Mouse (Mus musculus): ENCODE results near the gene Notch4. TPM values are rescaled to one million over a fixed set of nuclear protein-coding genes. Genes with fewer than 3 reads are reported as not detected.

The Notch4 gene
- polyA plus RNA-seq, 1 experiment from 2014 or later = 13.6 TPM

DNA sequence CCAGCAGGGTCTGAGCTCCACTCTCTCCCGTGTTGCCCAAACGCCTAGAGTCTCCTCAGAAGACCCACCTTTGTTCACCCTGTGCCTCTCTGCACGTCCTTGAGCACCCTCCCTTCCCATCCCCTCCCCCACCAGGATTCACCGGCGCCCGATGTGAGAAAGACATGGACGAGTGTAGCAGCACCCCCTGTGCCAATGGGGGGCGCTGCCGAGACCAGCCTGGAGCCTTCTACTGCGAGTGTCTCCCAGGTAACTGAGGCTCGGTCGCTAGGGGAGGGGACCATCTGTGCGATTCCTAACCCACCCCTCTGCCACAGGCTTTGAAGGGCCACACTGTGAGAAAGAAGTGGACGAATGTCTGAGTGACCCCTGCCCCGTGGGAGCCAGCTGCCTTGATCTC lies 8.3 kb downstream of the Notch4 start:
- Histone ChIP-seq H3K36me3 (no peaks in the 10 kb centered on the region), H3K27me3 (no peaks in the 10 kb centered on the region; the same call in 1 of the 2 replicates), H3K27ac (replicated peaks) (no peak overlapping the region), H3K9ac (replicated peaks) (no peak overlapping the region), H3K4me3 (no peak overlapping the region), H3K9me3 (no peaks in the 10 kb centered on the region), H3K4me1 (no peaks in the 10 kb centered on the region), H3K4me2 (replicated peaks) (no peak overlapping the region)
- no peak for ATAC-seq (ENCODE audit: low FRiP score, low read depth)
- 11% methylated on average over 15 of the region's 15 CpGs for WGBS

DNA sequence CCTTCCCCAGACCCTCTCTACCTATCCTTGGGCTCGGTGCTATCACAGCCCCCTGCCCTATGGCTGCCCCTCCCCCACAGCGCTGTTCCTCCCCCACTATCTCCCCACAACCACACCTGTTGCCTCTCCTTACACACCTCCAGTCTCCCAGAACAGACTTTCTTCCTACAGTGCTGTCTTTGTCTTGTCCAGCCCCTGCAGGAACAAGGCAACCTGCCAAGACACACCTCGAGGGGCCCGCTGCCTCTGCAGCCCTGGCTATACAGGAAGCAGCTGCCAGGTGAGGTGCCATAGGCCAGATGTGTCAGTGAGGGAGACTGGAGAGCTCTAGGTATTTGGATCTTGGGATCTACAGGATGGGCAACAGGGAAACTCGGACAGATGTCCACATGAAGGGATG lies 12.5 kb downstream of the Notch4 start:
- Histone ChIP-seq H3K27me3 (no peaks in the 10 kb centered on the region), H3K9me3 (no peaks in the 10 kb centered on the region), H3K27ac (replicated peaks) (no peak overlapping the region), H3K4me2 (replicated peaks) (no peak overlapping the region), H3K36me3 (no peaks in the 10 kb centered on the region), H3K4me3 (no peak overlapping the region), H3K9ac (replicated peaks) (no peak overlapping the region), H3K4me1 (no peaks in the 10 kb centered on the region)
- no peak for ATAC-seq (ENCODE audit: low FRiP score, low read depth)
- WGBS = 80% methylated on average over 5 of the region's 5 CpGs

DNA sequence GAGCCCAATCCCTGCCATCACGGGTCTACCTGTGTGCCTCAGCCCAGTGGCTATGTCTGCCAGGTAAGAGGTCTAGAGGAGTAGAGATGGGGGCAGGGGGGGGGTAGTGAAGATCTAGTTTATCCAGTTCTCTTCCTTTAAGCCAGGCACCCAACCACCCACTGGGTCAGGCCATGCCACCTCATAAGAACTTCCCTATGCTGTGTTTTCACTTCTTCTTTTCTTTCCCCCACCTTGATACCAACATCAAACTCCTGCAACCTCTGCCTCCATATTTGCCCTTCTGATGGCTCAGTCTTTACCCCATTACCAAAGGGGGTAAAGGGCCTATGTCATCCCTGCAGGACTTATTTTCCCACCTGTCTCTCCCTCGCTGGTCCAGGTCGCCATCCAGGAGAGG lies 14.0 kb downstream of the Notch4 start:
- Histone ChIP-seq H3K4me3 (no peak overlapping the region), H3K27me3 (no peaks in the 10 kb centered on the region), H3K4me2 (replicated peaks) (no peak overlapping the region), H3K36me3 (no peaks in the 10 kb centered on the region), H3K27ac (replicated peaks) (no peak overlapping the region), H3K4me1 (no peaks in the 10 kb centered on the region), H3K9ac (replicated peaks) (no peak overlapping the region), H3K9me3 (no peaks in the 10 kb centered on the region)
- WGBS = 83% methylated on average over 3 of the region's 3 CpGs
- no peak for ATAC-seq (ENCODE audit: low FRiP score, low read depth)

DNA sequence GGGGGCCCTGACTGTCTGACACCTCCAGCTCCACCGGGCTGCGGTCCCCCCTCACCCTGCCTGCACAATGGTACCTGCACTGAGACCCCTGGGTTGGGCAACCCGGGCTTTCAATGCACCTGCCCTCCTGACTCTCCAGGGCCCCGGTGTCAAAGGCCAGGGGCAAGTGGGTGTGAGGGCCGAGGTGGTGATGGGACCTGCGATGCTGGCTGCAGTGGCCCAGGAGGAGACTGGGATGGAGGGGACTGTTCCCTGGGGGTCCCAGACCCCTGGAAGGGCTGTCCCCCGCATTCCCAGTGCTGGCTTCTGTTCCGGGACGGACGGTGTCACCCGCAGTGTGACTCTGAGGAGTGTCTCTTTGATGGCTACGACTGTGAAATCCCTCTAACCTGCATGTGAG lies 18.5 kb downstream of the Notch4 start:
- Histone ChIP-seq H3K27ac (replicated peaks) (no peak overlapping the region), H3K9ac (replicated peaks) (no peak overlapping the region), H3K36me3 (no peaks in the 10 kb centered on the region), H3K4me2 (replicated peaks) (no peak overlapping the region), H3K27me3 (no peaks in the 10 kb centered on the region), H3K9me3 (no peaks in the 10 kb centered on the region), H3K4me3 (no peak overlapping the region), H3K4me1 (peaks cover 12% of the 10 kb centered on the region)
- 82% methylated on average over 12 of the region's 12 CpGs for WGBS
- ATAC-seq (ENCODE audit: low FRiP score, low read depth) = no peak

DNA sequence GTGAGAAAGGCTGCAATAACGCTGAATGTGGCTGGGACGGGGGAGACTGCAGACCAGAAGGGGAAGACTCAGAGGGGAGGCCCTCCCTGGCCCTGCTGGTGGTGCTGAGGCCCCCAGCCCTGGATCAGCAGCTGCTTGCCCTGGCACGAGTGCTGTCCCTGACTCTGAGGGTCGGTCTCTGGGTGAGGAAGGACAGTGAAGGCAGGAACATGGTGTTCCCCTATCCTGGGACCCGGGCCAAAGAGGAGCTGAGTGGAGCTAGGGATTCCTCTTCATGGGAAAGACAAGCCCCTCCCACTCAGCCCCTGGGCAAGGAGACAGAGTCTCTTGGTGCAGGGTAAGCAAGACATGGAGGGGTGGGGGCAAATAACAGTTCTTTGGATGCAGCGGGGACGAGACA lies 19.3 kb downstream of the Notch4 start:
- Histone ChIP-seq H3K27me3 (no peaks in the 10 kb centered on the region), H3K27ac (replicated peaks) (0 out of 2 replicates have a peak overlapping the region, but pooled peaks have one; percentile 6), H3K9ac (replicated peaks) (no peak overlapping the region), H3K4me2 (replicated peaks) (no peak overlapping the region), H3K4me1 (peaks cover 17% of the 10 kb centered on the region), H3K4me3 (no peak overlapping the region), H3K36me3 (no peaks in the 10 kb centered on the region), H3K9me3 (no peaks in the 10 kb centered on the region)
- WGBS = 64% methylated on average over 7 of the region's 7 CpGs
- ATAC-seq (ENCODE audit: low FRiP score, low read depth) = no peak

DNA sequence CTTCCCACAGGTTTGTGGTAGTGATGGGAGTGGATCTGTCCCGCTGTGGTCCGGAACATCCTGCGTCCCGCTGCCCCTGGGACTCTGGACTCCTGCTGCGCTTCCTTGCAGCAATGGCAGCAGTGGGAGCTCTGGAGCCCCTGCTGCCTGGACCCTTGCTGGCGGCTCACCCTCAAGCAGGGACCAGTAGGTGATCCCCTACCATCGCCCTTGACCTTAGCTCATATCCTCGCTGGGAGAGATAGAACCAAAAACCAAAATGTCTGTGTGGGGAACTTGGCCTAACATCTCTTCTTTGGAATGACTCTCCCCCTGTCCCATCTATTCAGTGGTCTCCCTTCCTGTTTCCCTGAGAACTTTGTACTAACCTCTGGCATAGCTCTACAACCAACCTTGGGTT lies 19.8 kb downstream of the Notch4 start:
- 83% methylated on average over 8 of the region's 8 CpGs for WGBS
- Histone ChIP-seq H3K36me3 (no peaks in the 10 kb centered on the region), H3K4me3 (no peak overlapping the region), H3K27ac (replicated peaks) (0 out of 2 replicates have a peak overlapping the region, but pooled peaks have one; percentile 6), H3K27me3 (no peaks in the 10 kb centered on the region), H3K4me2 (replicated peaks) (no peak overlapping the region), H3K9ac (replicated peaks) (no peak overlapping the region), H3K4me1 (peaks cover 22% of the 10 kb centered on the region), H3K9me3 (no peaks in the 10 kb centered on the region)
- ATAC-seq (ENCODE audit: low FRiP score, low read depth) = no peak

DNA sequence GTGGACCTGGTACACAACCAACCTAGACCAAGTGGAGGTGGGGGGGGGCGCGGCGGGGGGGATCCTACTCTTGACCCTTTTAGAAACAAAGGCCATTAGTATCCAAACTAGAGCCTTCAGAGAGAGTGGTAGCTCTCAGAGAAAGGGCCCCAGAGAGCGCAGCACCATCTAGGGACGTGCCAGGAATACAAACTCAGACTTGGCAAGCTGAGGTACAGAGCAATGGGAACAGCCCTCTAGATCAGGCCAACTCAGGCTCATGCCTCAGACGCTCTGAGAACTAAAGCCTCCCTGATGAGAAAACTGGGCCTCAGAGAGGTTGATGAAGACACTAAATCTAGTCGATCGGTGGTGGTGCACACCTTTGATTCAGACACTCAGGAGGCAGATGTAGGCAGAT lies 21.1 kb downstream of the Notch4 start:
- H3K4me1 ChIP-seq = peaks cover 35% of the 10 kb centered on the region
- no peak overlapping the region for H3K4me3 ChIP-seq
- no peak for ATAC-seq (ENCODE audit: low FRiP score, low read depth)
- H3K9ac ChIP-seq (replicated peaks) = peak overlapping the region; percentile 87; the same call in 1 of the 2 replicates
- no peak overlapping the region for H3K4me2 ChIP-seq (replicated peaks)
- no peaks in the 10 kb centered on the region for H3K27me3 ChIP-seq
- no peak overlapping the region; the same call in 1 of the 2 replicates for H3K27ac ChIP-seq (replicated peaks)
- H3K36me3 ChIP-seq = no peaks in the 10 kb centered on the region
- 88% methylated on average over 8 of the region's 8 CpGs for WGBS
- H3K9me3 ChIP-seq = no peaks in the 10 kb centered on the region

DNA sequence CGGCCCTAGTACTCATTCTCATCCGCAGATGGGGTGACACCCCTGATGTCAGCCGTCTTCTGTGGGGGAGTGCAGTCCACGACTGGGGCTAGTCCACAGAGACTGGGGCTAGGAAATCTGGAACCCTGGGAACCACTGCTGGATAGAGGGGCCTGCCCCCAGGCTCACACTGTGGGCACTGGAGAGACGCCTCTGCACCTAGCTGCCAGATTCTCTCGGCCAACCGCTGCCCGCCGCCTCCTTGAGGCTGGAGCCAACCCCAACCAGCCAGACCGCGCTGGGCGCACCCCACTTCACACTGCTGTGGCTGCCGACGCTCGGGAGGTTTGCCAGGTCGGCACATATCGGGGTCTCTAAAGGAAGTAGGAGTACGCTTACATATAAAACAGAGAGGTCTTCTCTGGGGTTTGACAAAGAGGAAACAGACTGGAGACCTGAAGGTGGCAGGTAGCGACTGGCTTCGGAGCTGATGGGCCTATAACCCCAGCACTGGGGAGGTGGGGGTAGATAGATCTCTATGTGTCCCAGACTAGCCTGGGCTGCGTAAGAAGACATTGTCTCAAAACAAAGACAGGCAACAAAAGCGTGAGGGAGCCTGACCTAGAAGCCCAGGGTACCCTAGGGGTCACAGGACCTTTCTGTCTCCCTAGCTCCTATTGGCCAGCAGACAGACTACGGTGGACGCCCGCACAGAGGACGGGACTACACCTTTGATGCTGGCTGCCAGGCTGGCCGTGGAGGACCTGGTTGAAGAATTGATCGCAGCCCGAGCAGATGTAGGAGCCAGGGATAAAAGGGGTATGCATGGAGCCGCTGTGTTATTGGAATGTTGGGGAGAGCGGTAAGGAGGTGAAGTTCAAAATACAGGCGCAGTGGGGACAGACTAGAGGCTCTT lies 22.1 kb downstream of the Notch4 start:
- Histone ChIP-seq H3K4me1 (peaks cover 45% of the 10 kb centered on the region), H3K4me3 (peak overlapping the region; percentile 77), H3K27me3 (no peaks in the 10 kb centered on the region), H3K4me2 (replicated peaks) (peak overlapping the region; percentile 72), H3K9me3 (no peaks in the 10 kb centered on the region), H3K9ac (replicated peaks) (peak overlapping the region; percentile 87), H3K36me3 (no peaks in the 10 kb centered on the region), H3K27ac (replicated peaks) (peak overlapping the region; percentile 99)
- peak; percentile 36 for ATAC-seq (ENCODE audit: low FRiP score, low read depth)
- 15% methylated on average over 32 of the region's 32 CpGs for WGBS

DNA sequence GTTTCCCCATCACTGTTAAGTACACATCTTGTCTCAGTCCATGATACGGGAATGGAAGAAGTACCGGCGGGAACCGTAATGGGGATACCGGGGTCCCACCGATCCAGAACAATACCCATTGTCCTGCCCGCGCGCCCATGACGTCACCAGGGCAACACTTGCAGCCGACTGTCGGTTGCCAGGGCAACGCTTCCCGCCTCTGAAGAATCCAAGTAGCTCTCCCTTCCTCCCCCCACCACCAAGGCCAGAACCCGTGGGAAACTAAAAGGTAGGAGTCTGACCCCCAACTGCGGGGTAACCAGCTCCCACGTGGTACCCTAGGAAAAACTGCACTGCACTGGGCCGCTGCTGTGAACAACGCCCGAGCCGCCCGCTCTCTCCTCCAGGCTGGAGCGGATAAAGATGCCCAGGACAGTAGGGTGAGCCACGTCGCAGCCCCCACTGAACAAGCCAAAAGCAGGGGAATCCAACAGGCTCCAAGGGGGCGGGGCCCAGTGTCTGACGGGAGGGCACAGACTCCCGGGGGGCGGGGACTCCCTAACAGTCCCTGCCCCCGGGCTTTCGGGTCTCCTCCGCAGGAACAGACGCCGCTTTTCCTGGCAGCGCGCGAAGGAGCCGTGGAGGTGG lies 22.8 kb downstream of the Notch4 start:
- Histone ChIP-seq H3K9me3 (no peaks in the 10 kb centered on the region), H3K27me3 (no peaks in the 10 kb centered on the region), H3K27ac (replicated peaks) (peak overlapping the region; percentile 99), H3K36me3 (no peaks in the 10 kb centered on the region), H3K4me2 (replicated peaks) (peak overlapping the region; percentile 72), H3K4me3 (peak overlapping the region; percentile 77), H3K9ac (replicated peaks) (peak overlapping the region; percentile 87), H3K4me1 (peaks cover 51% of the 10 kb centered on the region)
- under 1% methylated on average over 38 of the region's 38 CpGs for WGBS
- ATAC-seq (ENCODE audit: low FRiP score, low read depth) = peak; percentile 81

DNA sequence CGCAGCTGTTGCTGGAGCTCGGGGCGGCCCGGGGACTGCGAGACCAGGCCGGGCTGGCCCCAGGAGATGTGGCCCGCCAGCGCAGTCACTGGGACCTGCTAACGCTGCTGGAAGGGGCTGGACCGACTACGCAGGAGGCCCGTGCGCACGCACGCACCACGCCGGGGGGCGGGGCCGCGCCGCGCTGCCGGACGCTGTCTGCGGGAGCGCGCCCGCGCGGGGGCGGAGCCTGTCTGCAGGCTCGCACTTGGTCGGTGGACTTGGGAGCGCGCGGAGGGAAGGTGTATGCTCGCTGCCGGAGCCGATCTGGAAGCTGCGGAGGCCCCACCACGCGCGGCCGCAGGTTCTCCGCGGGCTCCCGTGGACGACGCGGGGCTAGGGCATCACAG lies 23.3 kb downstream of the Notch4 start:
- Histone ChIP-seq H3K4me2 (replicated peaks) (peak overlapping the region; percentile 72), H3K4me1 (peaks cover 51% of the 10 kb centered on the region)

DNA sequence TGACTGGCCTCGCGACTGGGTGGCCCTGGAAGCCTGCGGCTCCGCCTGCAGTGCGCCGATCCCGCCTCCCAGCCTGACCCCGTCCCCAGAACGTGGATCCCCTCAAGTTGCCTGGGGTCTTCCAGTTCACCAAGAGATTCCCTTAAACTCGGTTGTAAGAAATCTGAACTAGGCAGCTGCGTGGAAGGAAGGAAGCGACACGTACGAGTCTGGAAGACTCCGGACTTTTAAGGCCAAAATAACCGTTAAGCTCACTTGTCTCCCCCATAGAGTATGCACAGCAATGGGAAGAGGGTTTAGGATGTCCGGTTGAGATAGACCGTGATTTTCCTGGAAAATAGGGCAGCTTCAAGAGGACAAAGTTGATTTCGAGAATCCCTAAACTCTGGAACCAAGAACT lies 23.7 kb downstream of the Notch4 start:
- Histone ChIP-seq H3K4me1 (peaks cover 54% of the 10 kb centered on the region), H3K36me3 (no peaks in the 10 kb centered on the region), H3K4me2 (replicated peaks) (peak overlapping the region; percentile 72), H3K9me3 (no peaks in the 10 kb centered on the region), H3K9ac (replicated peaks) (peak overlapping the region; percentile 87), H3K27ac (replicated peaks) (peak overlapping the region; percentile 99), H3K27me3 (no peaks in the 10 kb centered on the region), H3K4me3 (peak overlapping the region; percentile 77)
- no peak for ATAC-seq (ENCODE audit: low FRiP score, low read depth)
- 5% methylated on average over 19 of the region's 19 CpGs for WGBS

More for the DNA sequence above, 23.3 kb downstream of the Notch4 start:
- Histone ChIP-seq H3K9ac (replicated peaks) (peak overlapping the region; percentile 87), H3K9me3 (no peaks in the 10 kb centered on the region), H3K4me3 (peak overlapping the region; percentile 77), H3K36me3 (no peaks in the 10 kb centered on the region), H3K27me3 (no peaks in the 10 kb centered on the region), H3K27ac (replicated peaks) (peak overlapping the region; percentile 99)
- peak; percentile 83 for ATAC-seq (ENCODE audit: low FRiP score, low read depth)
- WGBS = 1% methylated on average over 46 of the region's 50 CpGs

DNA sequence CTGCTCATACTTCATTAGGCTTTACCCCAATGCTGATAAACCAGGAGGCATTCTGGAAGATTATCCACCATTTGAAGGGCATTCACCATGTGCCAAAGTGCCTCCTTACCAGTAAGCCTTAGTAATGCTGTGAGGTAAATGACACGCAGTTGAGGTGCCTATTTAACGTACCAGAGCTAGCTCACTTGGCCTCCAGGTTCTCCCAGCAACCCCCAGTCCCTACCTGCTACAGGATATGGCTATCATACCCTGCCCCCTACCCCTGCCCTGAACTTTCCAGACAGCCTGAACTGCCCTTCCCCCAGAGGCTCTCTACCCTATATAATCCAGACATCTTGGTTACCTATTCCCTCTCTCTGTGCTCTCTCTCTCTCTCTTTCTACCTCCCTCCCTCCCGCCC lies 24.7 kb downstream of the Notch4 start:
- H3K4me3 ChIP-seq = no peak overlapping the region
- WGBS = 73% methylated on average over 3 of the region's 3 CpGs
- no peaks in the 10 kb centered on the region for H3K36me3 ChIP-seq
- H3K4me1 ChIP-seq = peaks cover 63% of the 10 kb centered on the region
- no peaks in the 10 kb centered on the region for H3K27me3 ChIP-seq
- no peak overlapping the region for H3K9ac ChIP-seq (replicated peaks)
- ATAC-seq (ENCODE audit: low FRiP score, low read depth) = no peak
- H3K4me2 ChIP-seq (replicated peaks) = no peak overlapping the region
- no peak overlapping the region for H3K27ac ChIP-seq (replicated peaks)
- H3K9me3 ChIP-seq = no peaks in the 10 kb centered on the region
